In genomic region chr1:135729367-135729713, GRCm38 (mm10) we compare ENCODE assay signal across 8 mouse cellular contexts. TPM values are rescaled to one million over a fixed set of nuclear protein-coding genes. Genes with fewer than 3 reads are reported as not detected.
DNase-seq lines count a peak whose midpoint lies in the region; ATAC-seq and TF ChIP-seq lines count a peak whose summit lies in the region.

No protein-coding gene starts in this region.

- no peak for TF ChIP-seq CTCF in testis, adult 2 months (IDR thresholded peaks at IDR 0.05; ENCODE audit: control insufficient read depth, insufficient read depth, insufficient replicate concordance, low read depth, low read length)
- no peak for TF ChIP-seq CTCF in hindbrain, postnatal 0 days (IDR thresholded peaks at IDR 0.05; ENCODE audit: low read depth)

- intact Hi-C loops in gastrocnemius, postnatal 14 days (cut with DNase I; ENCODE audit: low total_unique reads), result no loop called here

- WGBS in hindbrain, postnatal 0 days, result 3% methylated on average over 11 of the region's 11 CpGs

- H3K4me3 ChIP-seq in testis, adult 2 months (ENCODE audit: control insufficient read depth, low read depth, low read length), result peak overlapping the region; percentile 87
- H3K4me3 ChIP-seq in hindbrain, postnatal 0 days (ENCODE audit: low read length), result peak overlapping the region; percentile 55

- peak overlapping the region; percentile 55; the same call in 1 of the 2 replicates for H3K27ac ChIP-seq in testis, adult 2 months (ENCODE audit: control insufficient read depth, insufficient read depth, low read depth, low read length)
- H3K27ac ChIP-seq in hindbrain, postnatal 0 days, result peak overlapping the region; percentile 69; the same call in 1 of the 2 replicates

- peak; percentile 55 for ATAC-seq in hindbrain, postnatal 0 days

- no peaks in the 10 kb centered on the region for H3K27me3 ChIP-seq in testis, adult 2 months (ENCODE audit: control insufficient read depth, insufficient read depth, low read length)
- H3K27me3 ChIP-seq in hindbrain, postnatal 0 days (ENCODE audit: insufficient read depth, low read length), result no peaks in the 10 kb centered on the region

- DNase-seq in gastrocnemius, postnatal 14 days, result peak; percentile 46
- DNase-seq in gastrocnemius, postnatal 10 days, result no peak
- DNase-seq in testis, postnatal 14 days (ENCODE audit: low spot score), result no peak
- no peak for DNase-seq in hindbrain, postnatal 0 days (ENCODE audit: low spot score)
- peak; percentile 66 for DNase-seq in lung, postnatal 36 days
- DNase-seq in ovary, adult 18-20 months (ENCODE audit: low spot score), result no peak
- DNase-seq in urinary bladder, postnatal 10 days (ENCODE audit: low spot score), result no peak

- no peaks in the 10 kb centered on the region for H3K9me3 ChIP-seq in hindbrain, postnatal 0 days (ENCODE audit: low read length)

- H3K4me1 ChIP-seq in testis, adult 2 months (ENCODE audit: control insufficient read depth, insufficient read depth, low read length), result peaks cover 12% of the 10 kb centered on the region
- peaks cover 8% of the 10 kb centered on the region for H3K4me1 ChIP-seq in hindbrain, postnatal 0 days (ENCODE audit: insufficient read depth, low read length)

- H3K4me2 ChIP-seq in hindbrain, postnatal 0 days (ENCODE audit: low read depth, low read length), result peak overlapping the region; percentile 73

- no peak for TF ChIP-seq POLR2A in testis, adult 2 months (IDR thresholded peaks at IDR 0.05; ENCODE audit: control insufficient read depth, low read depth, low read length)

- no peaks in the 10 kb centered on the region for H3K36me3 ChIP-seq in testis, adult 2 months (ENCODE audit: control insufficient read depth, insufficient read depth, low read length)
- no peaks in the 10 kb centered on the region for H3K36me3 ChIP-seq in hindbrain, postnatal 0 days (ENCODE audit: insufficient read depth, low read length)

- H3K9ac ChIP-seq in hindbrain, postnatal 0 days (replicated peaks; ENCODE audit: low read length), result peak overlapping the region; percentile 49

RNA-seq across cellular contexts. Expression of gene Csrp1, which starts 9.5 kb away (rescaled TPM):
- 10 to 100 TPM; 40.6 to 53.4 TPM for total RNA-seq in gastrocnemius, postnatal 14 days (2021)
- 10 to 100 TPM; 63.5 to 70.3 TPM for total RNA-seq in gastrocnemius, postnatal 10 days (2021)
- polyA plus RNA-seq in testis, adult 2 months (2012; rRNA removed), result 28.9 and 54.8 TPM in 2 replicates
- 93.1 and 95.2 TPM in 2 replicates for total RNA-seq in hindbrain, postnatal 0 days (2014; rRNA removed)
- 33.0 and 35.2 TPM in 2 replicates for polyA plus RNA-seq in hindbrain, postnatal 0 days (2015; fragmentation: Nextera tagmentation; extraction: Ambion mirVana)

RNA-seq across cellular contexts. Expression of gene Phlda3, which starts 36.6 kb away (rescaled TPM):
- 10 to 100 TPM; 25.4 to 39.5 TPM for total RNA-seq in gastrocnemius, postnatal 14 days (2021)
- 10 to 100 TPM; 24.1 to 36.7 TPM for total RNA-seq in gastrocnemius, postnatal 10 days (2021)
- 3.2 and 5.4 TPM in 2 replicates for polyA plus RNA-seq in testis, adult 2 months (2012; rRNA removed)
- total RNA-seq in hindbrain, postnatal 0 days (2014; rRNA removed), result 66.4 and 82.3 TPM in 2 replicates
- polyA plus RNA-seq in hindbrain, postnatal 0 days (2015; fragmentation: Nextera tagmentation; extraction: Ambion mirVana), result 51.1 and 51.5 TPM in 2 replicates

RNA-seq across cellular contexts. Expression of gene Tnni1, which starts 49.9 kb away (rescaled TPM):
- 100 to 1,000 TPM; 204 to 373 TPM for total RNA-seq in gastrocnemius, postnatal 14 days (2021)
- 100 to 1,000 TPM; 162 to 214 TPM for total RNA-seq in gastrocnemius, postnatal 10 days (2021)
- polyA plus RNA-seq in testis, adult 2 months (2012; rRNA removed), result 0.79 and 0.99 TPM in 2 replicates
- total RNA-seq in hindbrain, postnatal 0 days (2014; rRNA removed), result 1.3 and 2.4 TPM in 2 replicates
- polyA plus RNA-seq in hindbrain, postnatal 0 days (2015; fragmentation: Nextera tagmentation; extraction: Ambion mirVana), result 1.0 and 1.1 TPM in 2 replicates

Comparison
In these comparisons a context has a peak if more than half of its experiments do, and no peak if none do; other contexts are left out.
1. DNase-seq: peak in gastrocnemius, postnatal 14 days (single experiment) and lung, postnatal 36 days (single experiment); none in gastrocnemius, postnatal 10 days (single experiment), testis, postnatal 14 days (single experiment), hindbrain, postnatal 0 days (single experiment), ovary, adult 18-20 months (single experiment) and urinary bladder, postnatal 10 days (single experiment).
2. RNA of gene Tnni1, which starts 49.9 kb away (total RNA-seq): 204 to 373 TPM in gastrocnemius, postnatal 14 days and 162 to 214 TPM in gastrocnemius, postnatal 10 days; 1.3 to 2.4 TPM in hindbrain, postnatal 0 days; every median in the first group is over 10 times any median in the second.